Mouse (Mus musculus): ENCODE results near the gene Topbp1. TPM values are rescaled to one million over a fixed set of nuclear protein-coding genes. Genes with fewer than 3 reads are reported as not detected.
A peak's percentile ranks its signal among the peaks of the same experiment; 100 is the strongest.

Topbp1 gene
- total RNA-seq (2021): 41.9 and 47.4 TPM in 2 replicates
- long read RNA-seq, experiment 1, full-length matches to known transcripts: 17 of 27 reads
- long read RNA-seq, experiment 1, partial matches to known transcripts: 6 of 27 reads
- long read RNA-seq, experiment 1, other reads (novel, unspliced or antisense): 4 of 27 reads
- long read RNA-seq, experiment 2, full-length matches to known transcripts: 14 of 24 reads
- long read RNA-seq, experiment 2, partial matches to known transcripts: 4 of 24 reads
- long read RNA-seq, experiment 2, other reads (novel, unspliced or antisense): 6 of 24 reads

GRCm38 (mm10) chr9:103304927-103305326, at the start of gene Topbp1, which contains the start of gene 1300017J02Rik:
Gene Topbp1 (plus strand): TSS chr9:103305215.
Gene 1300017J02Rik (minus strand): TSS chr9:103305082.
- DNase-seq: peak; percentile 96

- no peak for DNase-seq
Measured at GRCm38 (mm10) chr9:103265778-103266177, 39.2 kb upstream of the Topbp1 start.

DNA sequence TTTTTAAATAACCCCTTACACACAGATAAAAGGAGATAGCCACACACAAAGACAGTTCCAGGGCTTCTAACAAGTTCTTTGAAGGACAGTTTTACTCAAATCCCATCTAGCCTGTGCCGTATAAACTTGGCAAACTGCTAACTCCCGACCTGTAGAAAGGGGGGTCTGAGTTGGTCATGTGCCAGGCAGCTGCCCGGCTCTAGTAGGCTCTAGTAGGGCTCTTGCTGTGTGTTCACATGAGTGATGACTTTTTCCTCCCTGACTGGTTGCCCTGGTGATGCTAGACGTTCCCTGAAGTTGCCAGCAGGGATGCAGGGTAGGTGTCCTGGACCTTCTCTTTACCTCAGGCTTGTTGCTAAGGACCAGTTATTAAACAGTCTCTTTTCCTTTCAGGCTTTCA, 33.9 kb upstream of the Topbp1 start:
- no peak for DNase-seq

DNA sequence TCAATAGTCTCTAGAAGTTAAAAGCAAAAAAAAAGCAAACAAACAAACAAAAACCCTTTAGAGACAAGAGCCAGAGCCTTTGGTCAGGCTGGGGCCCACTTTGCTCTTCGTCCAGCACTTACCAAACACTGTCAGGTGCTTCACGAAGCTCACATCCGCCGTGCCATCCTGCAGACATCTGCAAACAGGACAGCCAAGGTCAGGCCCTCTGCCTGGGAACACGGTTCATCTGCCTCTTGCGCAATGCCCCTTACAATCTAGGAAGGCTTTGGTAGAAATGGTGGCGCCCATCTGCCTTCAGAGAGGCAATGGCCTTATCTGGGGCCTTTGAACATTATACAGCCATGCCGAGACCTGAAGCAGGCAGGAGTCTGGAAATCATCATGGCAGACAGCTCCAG, 30.2 kb upstream of the Topbp1 start:
- DNase-seq: no peak

GRCm38 (mm10) chr9:103275676-103276075, 29.3 kb upstream of the Topbp1 start:
- no peak for DNase-seq

- no peak for DNase-seq
Measured at GRCm38 (mm10) chr9:103276876-103277275, 28.1 kb upstream of the Topbp1 start.

- DNase-seq: no peak
Measured at GRCm38 (mm10) chr9:103286396-103286795, 18.6 kb upstream of the Topbp1 start.

DNA sequence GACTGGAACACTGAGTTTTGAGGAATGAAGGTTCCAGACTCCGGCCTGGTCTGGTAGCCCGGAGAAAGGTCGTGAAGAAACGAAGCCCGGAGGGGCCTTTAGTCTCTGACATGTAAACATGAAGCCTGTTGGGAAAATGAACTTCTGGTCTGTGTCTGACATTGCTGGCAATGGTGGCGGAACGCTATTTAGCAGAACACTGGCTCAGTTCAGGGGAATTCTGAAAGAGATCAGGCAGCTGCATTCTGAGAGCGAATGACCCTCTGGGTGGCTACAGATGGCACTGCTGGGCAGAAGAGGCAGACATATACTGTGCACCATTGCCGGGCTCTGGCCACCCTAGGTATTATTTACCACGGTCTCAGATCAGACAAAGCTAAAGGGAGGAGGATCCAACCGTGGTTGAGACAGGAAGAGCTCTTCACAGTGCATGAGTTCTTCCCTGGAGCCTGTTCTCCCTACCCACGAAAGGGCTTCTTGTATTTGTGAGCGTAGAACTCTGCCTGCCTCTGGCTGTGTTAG, 18.1 kb upstream of the Topbp1 start:
- no peak for DNase-seq

- no peak for DNase-seq
Measured at GRCm38 (mm10) chr9:103287840-103288488, 17.1 kb upstream of the Topbp1 start.

DNA sequence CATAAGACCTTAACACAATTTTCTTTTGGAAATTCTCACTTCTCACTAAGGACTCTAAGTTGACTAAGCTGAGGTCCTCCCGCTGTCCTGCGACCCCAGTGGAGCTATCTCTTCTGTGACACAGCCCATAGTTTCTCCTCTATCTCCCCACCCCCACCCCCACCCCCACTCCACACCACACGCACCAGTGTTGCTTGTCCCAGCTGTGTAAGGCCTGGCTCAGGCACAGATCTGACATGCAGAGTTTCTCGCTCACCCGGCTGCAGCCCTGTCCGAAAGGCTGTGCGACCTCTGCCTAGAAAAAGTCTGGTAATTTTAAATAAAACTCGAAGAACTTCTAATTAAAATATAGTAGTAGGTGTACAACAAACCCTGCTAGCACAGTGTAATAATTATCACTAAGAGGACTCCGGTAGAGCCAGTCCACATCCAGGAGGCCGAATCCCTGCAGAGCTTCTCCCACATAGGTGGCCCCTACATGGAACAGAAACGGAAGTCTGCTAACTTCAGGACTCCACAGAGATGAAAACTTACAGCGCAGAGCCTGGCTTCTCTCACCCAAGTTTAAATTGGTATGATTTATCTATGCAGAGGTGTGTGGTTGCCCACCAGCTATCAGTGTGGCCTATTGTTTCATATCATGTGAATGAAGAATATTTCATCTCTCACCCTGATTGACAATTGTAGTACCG, 16.4 kb upstream of the Topbp1 start:
- no peak for DNase-seq

DNA sequence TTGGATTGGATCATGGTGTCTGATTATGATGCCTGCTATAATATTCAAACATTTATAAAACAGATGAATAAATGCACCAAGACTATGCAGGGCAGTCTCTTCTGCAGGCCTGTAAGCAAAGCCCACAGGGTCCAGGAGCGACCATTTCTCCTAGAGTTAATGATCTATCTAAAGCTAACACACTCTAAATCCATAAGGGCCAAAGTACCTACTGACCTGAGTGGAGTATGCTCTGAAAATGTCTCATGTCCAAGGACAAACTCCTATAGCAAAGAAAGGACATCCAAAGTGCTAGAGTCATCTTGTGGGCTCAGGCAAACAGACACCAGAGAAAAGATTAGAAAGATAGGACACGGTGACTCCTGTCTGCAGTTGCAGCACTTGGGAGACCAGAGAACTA, 10.5 kb upstream of the Topbp1 start:
- no peak for DNase-seq

DNA sequence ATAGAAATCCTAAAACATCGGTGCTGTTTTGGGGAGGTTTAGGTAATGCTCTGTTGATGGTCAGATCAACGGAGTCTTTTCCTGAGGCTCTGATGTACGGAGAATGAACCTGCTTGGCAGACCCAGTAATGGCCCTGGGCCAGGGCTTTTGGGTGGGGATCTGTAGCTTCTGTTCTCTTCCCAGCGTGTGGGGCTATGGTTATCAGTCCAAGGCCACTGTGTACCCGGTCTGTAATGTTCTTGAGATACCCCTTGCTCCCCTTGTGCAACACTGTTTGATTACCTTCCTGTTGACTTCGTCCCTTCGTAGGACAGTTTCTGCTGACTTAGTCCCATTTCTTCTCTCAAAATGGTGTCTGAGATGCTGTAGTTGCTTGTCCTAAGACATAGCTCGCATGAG, 3.9 kb upstream of the Topbp1 start:
- DNase-seq: no peak

DNA sequence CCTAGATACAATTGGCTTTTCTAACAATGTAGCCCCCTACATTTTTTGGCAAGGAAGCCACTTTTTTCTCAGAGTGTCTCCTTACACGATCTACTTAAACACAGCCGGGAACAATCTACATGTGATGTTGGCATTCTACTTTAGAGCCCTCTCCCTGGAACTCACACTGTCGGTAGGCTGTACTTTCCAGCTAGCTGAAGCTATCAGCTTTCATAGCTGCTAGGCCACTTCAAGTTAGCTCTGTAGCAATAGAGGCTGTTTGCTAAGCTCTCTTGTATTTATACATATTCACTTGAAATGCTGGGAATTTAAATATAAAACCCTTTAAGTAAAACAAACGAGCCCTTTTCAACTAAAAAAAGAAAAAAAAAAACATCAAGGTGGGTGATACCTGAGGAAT, 2.8 kb upstream of the Topbp1 start:
- no peak for DNase-seq

DNA sequence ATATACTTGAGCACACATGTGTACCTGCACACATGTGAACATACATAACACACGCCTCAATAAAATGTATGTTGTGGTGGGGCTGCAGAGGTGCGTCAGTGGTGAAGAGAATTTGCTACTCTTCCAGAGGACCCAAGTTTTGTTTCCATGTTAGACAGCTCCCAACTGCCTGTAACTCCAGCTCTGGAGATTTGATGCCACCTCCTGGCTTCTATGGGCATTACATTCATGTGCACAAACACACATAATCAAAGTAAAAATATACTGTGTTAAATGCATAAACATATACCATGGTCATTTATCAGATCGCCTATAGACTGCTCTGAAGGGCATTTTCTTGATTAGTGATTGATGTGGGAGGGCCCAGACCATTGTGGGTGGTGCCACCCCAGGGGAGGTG, 2.3 kb upstream of the Topbp1 start:
- peak; percentile 75 for DNase-seq

DNA sequence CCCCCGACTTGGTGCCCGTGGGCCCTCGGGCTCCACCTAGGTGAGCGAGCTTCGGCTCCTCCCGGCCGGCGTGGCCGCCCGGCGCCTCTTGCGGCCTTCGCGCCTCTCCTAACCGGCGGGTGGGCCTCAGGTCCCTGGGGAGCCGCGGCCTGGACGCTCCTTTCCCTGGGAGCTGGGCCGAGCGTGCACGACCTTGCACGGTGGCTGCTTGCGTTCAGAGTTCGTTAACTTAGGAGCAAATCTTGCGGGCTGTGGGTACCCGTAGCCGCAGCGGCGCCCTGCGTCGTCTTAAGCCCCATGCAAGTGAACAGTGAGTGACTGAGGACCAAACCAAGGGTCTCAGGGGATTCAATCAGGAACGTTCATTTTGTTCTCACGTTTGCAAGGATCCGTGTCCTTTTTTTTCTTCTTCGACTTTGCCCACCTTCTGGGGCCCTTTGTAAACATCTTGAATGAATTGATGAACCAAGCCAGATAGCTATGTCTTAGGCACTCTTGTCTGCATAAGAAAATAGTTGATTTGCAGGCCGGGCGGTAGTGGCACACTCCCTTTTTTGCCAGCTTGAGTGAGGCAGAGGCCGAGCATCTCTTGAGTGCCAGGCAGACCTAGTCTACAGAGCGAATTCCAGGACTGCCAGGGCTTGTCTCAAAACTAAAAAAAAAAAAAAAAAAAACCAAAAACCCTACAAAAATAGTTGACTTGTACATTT, 472 bp downstream of the Topbp1 start:
- DNase-seq: peak; percentile 50

DNA sequence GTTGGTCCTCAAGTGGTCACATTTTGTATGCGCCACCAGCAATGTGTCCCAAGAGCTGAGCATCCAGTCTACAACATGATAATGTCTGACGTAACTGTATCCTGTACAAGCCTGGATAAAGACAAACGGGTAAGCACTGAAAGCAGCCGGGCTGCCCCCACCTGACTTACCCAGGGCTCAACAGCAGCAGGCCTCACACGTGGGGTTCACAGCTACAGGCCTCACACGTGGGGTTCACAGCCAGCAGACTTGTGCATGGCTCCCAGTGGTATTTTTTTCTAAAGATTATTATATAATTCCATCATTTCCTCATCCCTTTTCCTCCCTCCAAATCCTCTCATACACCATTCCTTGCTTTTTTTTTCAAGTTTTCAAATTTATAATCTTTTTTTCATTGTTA, 4.8 kb downstream of the Topbp1 start:
- no peak for DNase-seq

GRCm38 (mm10) chr9:103324678-103325077, 19.7 kb downstream of the Topbp1 start:
- DNase-seq: no peak

GRCm38 (mm10) chr9:103326449-103326848, 21.4 kb downstream of the Topbp1 start:
- DNase-seq: no peak

GRCm38 (mm10) chr9:103332663-103333062, 27.6 kb downstream of the Topbp1 start:
- no peak for DNase-seq

DNA sequence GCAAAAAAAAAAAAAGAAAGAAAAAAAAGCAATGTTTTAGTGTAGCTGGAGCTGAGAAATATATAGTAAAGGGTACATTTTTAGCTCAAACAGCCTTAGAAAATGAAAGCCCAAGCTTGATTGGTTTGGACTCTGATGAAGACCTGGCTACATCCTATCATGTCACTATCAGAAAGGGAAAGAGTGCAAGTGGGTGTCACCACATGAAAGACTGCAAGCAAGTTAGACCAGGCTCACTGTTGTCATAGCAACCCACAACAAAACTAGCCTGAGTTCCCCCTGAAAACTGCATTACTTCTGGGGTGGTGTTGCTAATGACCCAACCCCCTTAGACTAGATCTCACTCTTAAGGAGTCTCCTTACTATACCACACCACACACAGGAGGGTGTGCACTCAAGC, 31.9 kb downstream of the Topbp1 start:
- DNase-seq: no peak

DNA sequence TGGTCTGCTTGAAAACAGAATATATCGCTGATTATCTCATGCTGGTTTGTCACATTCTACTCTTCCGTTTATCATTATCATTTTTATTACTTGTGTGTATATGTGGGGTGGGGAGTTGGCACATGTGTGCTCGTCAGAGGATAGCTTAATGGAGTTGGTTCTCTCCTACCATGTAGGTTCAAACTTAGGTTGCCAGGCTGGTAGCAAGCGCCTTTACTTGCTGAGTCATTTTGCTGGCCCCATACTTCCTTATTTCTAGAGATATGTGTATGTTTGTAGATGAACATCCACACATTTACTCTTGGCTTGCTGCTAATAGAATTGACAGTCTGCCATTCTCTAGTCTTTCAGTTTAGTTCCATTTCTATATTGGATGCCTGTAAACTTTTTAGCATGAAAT, 42.0 kb downstream of the Topbp1 start:
- no peak for DNase-seq

DNA sequence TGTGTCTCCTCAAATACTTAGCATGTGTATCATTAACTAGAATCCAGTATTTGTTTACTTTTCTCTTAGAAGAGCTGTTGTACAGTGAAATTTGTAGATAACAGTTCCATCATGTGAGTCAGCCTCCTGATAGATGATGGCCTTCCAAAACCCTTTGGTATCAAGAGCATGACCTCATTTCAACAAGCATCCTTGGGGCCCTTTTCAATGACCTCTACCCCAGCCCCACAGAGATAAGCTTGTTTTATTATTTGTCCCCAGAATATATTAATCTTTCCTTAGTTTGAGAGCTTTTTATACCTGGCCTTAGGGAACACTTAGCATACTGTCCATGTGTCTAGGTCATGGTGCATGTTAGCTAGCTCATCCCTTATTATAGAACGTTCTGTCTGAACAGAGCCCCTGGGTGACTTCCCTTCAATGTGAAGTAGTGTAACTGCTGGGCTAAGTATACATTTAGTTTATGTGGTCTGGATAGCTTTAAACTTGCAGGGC, 43.0 kb downstream of the Topbp1 start:
- peak; percentile 30 for DNase-seq
